Mouse (Mus musculus): ENCODE data around the gene Slfn2.

Slfn2 gene

GRCm38 (mm10) chr11:83070321-83070970 is 5.5 kb downstream of the Slfn2 start:
- DNase-seq (ENCODE audit: low spot score in 2 of 2) = no peak

GRCm38 (mm10) chr11:83077714-83078422 is 13.0 kb downstream of the Slfn2 start:
- DNase-seq (ENCODE audit: low spot score in 2 of 2) = peak in 1 of 2 experiments; percentile 48

GRCm38 (mm10) chr11:83078423-83079140 is 13.7 kb downstream of the Slfn2 start:
- no peak for DNase-seq (ENCODE audit: low spot score in 2 of 2)

- DNase-seq (ENCODE audit: low spot score in 2 of 2) = no peak
These were observed 14.7 kb downstream of the Slfn2 start for GRCm38 (mm10) chr11:83079487-83080199.

GRCm38 (mm10) chr11:83082741-83083473 is 18.0 kb downstream of the Slfn2 start:
- no peak for DNase-seq (ENCODE audit: low spot score in 2 of 2)

GRCm38 (mm10) chr11:83084161-83084560 is 19.2 kb downstream of the Slfn2 start:
- DNase-seq (ENCODE audit: low spot score in 2 of 2) = no peak

GRCm38 (mm10) chr11:83084761-83085160 is 19.8 kb downstream of the Slfn2 start:
- no peak for DNase-seq (ENCODE audit: low spot score in 2 of 2)

- DNase-seq (ENCODE audit: low spot score in 2 of 2) = peak in 1 of 2 experiments; percentile 50
These were observed 50.2 kb downstream of the Slfn2 start for GRCm38 (mm10) chr11:83115138-83115537.

GRCm38 (mm10) chr11:83116597-83117227 is 51.8 kb downstream of the Slfn2 start, which contains the start of gene Slfn1:
Gene Slfn1 (plus strand): TSS chr11:83116849.
- DNase-seq (ENCODE audit: low spot score in 2 of 2) = no peak

GRCm38 (mm10) chr11:83118056-83118455 is 53.1 kb downstream of the Slfn2 start:
- DNase-seq (ENCODE audit: low spot score in 2 of 2) = no peak
